Mouse (Mus musculus) liver, adult (tissue): Measurements from ENCODE around the gene Rab1a.

Experiments used
- GATA4 ChIP-seq: IDR thresholded peaks from 2 replicates; pipeline ENCODE4 v1.6.1; 2014; ENCODE audit warnings: mild to moderate bottlenecking, low read length; ENCODE audit not compliant: insufficient replicate concordance

The Rab1a gene

DNA sequence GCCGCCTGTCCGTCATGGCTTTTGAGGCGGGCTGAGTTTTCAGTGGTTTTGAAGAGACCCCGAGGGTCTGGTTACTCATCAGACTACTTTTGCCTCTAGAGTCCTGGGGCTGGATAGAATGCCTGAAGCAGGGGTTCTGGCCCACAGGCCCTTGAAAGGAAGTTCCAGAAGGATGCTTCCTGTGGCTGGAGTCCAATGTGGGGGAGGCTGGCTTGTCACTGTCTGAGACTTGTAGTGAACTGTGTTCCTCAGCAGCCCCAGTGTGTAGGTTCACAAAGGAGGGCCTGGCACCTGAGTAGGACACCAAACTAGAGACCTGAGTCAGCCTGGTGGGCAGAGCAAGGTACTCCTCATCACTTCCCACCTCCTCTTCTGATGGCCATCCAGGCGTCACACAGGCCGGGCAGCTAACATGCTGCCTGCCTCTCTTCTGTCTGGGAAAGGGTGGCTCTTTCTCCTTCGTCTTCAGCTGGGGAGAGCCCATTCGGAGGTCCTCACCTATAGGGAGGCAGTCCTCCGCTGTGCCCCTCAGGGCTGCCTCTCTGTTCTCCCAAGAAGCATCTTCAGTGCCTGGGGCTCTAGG is 38.1 kb downstream of the Rab1a start:
- TF ChIP-seq GATA4, result no peak

GRCm38 (mm10) chr11:20240331-20240730 is 39.1 kb downstream of the Rab1a start:
- TF ChIP-seq GATA4, result no peak

DNA sequence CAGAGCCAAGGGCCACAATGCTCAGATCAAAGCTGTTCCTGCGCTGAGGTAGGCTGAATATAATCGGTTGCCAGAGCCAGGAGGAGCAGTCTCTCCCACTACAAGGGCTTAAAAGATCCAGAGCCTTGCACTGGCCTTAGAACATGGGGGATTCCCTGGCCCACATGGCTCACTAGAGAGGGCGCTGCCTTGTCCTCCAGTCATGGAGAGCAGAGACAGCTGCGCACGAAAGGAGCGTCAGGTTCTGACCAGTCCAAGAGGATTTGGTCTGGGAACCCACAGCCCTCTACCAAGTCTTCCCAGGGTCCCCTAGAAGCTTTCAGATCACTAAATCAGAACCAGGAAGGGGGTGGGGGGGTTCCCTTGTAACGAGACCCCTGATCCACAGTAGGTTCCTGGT is 40.1 kb downstream of the Rab1a start:
- no peak for TF ChIP-seq GATA4

- no peak for TF ChIP-seq GATA4
Measured at GRCm38 (mm10) chr11:20242366-20243056, 41.3 kb downstream of the Rab1a start.

DNA sequence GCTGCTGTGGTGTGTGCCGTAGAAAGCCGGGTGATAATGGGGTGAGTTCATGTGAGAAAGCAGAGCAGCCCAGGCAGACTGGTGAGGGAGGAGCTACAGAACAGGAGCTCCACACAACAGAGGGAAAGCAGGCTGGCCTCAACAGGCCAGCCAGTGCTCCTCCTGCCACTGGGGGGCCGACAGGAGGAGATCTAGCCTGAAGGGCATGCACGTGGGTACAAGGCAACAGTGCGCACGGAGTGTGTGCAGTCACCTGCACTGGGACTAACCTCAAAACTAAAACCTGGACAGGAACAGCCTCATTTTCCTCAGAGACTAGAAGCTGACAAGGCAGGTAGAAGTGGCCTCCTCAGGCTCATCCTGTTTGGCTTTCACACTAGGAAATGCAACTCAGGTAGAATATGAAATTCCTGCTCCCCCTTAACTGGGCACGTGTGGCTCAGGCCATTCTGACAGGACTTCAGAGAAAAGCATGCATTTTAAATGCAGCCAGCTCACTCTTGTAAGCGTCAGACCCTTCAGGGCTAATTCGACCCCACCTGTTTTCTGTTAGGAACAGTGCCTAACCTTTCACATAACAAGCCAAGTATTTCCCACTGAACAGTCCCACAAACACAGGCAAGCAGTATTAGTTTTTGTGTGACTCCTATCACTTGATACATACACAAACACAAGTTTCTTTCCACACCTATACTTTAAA is 42.1 kb downstream of the Rab1a start:
- TF ChIP-seq GATA4, result no peak

DNA sequence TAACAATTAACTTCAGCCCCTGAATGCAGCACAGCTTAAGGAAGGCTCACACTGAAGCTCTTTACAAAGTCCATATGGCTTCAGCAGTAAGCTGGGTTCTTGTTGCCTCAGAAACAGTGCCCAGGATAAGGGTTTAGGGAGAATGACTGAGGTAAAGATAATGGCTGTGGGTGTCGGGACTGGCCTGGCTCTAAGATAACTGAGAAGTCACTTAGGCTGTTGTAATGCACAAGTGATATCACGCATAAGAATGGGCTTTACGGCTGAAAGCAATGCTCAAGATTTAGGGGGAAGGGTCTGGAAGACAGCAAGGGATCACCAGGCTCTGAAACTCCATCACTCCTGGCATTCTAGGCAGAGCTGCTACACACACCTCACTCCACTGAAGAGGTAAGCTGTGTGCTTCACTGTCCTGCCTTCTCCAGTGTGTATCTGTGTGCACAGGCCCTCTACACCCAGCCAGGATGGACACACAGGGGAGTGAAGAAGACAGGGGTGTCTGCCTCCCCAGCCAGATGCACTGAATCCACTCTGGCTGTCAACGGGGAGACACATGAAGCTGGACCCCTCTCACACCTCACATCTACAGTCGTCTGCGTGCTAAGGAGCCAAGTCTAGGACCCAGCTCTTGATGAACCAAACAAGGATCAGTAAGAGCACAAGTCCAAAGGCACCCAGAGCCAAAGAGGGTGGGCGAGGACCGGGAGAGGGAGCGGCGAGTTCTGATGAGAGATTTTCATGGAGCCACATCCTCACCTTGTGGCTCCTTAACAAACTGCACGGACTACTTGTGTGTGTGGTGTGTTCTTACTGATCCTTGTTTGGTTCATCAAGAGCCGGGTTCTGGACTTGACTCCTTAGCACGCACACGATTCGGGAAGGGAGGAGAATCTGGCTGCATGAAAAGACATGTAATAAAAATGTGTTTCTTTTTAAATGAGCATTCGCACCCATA is 43.4 kb downstream of the Rab1a start:
- no peak for TF ChIP-seq GATA4

GRCm38 (mm10) chr11:20245316-20245715 is 44.1 kb downstream of the Rab1a start:
- no peak for TF ChIP-seq GATA4

DNA sequence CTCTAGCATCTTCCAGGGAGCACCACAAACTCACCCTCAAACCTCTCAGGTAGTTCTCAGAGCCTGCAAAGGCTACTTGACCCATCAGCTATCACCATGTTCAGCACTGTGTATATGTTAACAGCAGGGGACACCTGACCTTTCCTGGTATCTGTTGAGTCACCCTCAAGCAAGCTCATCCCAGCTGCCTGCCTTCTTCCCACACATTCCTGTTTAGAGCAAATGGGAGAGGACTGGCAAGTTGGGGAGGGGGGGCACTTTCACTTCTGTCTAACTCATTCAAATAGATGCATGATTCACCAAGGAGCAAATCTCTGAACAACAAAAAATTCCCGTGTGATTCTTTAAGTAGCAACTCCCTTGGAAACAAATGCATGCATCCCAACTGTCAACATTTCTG is 45.4 kb downstream of the Rab1a start:
- TF ChIP-seq GATA4, result no peak

- TF ChIP-seq GATA4, result no peak
Measured at GRCm38 (mm10) chr11:20247146-20247855, 46.1 kb downstream of the Rab1a start.

GRCm38 (mm10) chr11:20248277-20248676 is 47.0 kb downstream of the Rab1a start:
- TF ChIP-seq GATA4, result no peak

- peak; percentile 60; the same call in 1 of the 2 replicates for TF ChIP-seq GATA4
Measured at GRCm38 (mm10) chr11:20248840-20249239, 47.6 kb downstream of the Rab1a start.

DNA sequence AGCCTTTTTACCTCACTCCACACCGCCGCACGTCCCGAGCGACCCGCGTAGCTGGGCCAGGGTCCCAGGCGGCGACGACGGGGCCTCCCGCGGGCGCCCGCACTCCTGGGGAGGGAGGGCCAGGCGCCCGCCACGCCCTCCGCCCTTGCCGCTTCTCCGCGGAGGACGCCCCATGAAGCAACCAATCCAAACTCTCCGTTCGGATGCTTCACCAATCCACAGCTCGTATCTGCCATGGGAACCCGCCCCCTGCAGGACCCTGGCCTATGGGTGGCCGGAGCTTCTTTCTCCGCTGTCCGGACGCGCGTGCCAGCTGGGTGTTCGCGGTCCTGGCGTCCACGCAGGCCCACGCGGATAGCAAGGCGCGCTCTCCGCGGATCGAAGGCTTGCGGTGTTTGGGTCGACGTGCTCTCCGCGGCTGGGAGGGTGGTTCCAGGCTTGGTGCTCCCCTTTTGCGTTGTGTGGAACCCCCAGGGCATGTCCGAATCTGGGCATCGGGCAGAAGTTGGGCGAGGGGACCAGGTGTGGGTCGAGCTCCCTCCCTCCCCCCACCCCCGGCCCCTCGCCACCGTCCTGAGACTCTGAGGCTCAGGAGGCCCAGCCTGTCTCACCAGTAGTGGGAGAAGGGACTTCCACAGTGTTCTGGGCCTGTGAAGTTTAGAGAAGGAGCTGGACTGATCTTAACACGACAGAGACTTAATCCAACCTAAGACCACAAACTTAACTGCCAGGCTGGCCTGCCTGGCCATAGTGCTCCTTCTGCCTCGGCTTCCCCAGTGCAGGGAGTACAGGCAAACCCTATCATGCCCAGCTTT is 48.3 kb downstream of the Rab1a start, which contains the start of gene Cep68:
Gene Cep68 (minus strand): TSS at position 134 of the 815 bp plus-strand sequence.
- no peak for TF ChIP-seq GATA4

DNA sequence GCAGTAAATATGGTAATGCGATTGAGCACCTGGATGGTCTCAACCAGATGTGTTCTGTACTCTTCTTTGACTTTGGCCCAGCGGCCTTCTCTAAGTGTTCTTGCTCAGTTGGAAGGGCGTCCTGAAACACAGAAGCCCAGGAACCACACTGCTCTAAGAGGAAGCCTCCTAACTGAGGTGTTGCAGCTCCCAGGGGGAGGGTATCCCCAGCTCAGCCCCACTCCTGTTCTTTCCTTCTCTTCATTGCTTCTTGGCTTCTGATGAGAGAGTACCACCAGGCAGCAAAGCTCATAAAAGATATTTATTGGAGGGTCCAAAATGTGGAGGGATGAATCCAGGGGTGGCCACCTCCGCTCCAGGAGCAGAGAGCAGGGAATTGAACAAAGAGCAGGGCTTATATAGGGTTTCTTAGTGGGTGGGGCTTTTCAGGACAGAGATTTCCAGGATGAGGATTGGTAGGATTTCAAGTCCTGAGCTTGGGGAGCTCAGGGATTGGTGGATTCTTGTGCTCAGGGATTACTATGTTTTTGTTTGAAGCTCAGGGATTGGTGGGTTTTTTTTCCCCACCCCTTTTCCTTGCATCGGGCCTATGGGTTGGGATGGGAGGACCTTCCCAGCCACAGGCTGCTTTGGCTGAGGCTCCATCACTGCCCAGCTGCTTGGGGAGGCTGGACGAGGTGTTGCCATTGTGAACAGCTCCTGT is 49.4 kb downstream of the Rab1a start:
- TF ChIP-seq GATA4, result no peak
